Mouse (Mus musculus) T-helper 2 cell (primary cell): ENCODE results near the gene Khsrp.

Experiments used
- in situ Hi-C: fragments of 300-600 bp; cut with MboI, MseI; formaldehyde crosslinking; loops from one replicate; pipeline ENCODE4 v1.15.1; 2025; ENCODE audit warnings: high pct_unique_total_duplicates

The Khsrp gene

GRCm38 (mm10) chr17:57031661-57032420 lies 519 bp upstream of the Khsrp start:
- in situ Hi-C loops = loop anchor here (5.0 kb wide), 1 partner anchor 35 kb away; the partner anchor contains the start of gene Alkbh7

DNA sequence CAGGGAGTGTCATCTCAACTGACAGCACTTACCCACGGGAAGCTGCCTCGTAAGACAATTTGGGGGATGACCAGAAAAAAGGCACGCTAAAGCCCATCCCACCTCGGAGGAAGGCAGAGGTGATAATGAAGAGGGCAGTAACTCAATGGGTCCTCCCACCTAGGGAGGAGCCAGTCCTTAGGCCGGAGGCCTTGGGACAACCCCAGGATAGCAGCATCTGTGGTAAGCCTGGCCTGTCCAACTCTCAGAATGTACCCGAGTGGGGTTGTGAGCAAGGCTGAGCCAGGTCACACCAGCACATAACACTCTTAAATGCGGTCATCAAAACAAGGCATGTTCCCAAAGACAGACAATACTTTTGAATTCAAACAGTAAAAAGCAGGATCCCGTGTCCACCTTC lies 1.6 kb downstream of the Khsrp start:
- in situ Hi-C loops = loop anchor here (5.0 kb wide), 1 partner anchor 32 kb away; the partner anchor contains the start of gene Alkbh7

GRCm38 (mm10) chr17:57027471-57027870 lies 3.9 kb downstream of the Khsrp start:
- in situ Hi-C loops = no loop called here

- in situ Hi-C loops = no loop called here
These were observed 10.4 kb downstream of the Khsrp start for GRCm38 (mm10) chr17:57020960-57021359.

GRCm38 (mm10) chr17:57019693-57020092 lies 11.6 kb downstream of the Khsrp start:
- in situ Hi-C loops = no loop called here

DNA sequence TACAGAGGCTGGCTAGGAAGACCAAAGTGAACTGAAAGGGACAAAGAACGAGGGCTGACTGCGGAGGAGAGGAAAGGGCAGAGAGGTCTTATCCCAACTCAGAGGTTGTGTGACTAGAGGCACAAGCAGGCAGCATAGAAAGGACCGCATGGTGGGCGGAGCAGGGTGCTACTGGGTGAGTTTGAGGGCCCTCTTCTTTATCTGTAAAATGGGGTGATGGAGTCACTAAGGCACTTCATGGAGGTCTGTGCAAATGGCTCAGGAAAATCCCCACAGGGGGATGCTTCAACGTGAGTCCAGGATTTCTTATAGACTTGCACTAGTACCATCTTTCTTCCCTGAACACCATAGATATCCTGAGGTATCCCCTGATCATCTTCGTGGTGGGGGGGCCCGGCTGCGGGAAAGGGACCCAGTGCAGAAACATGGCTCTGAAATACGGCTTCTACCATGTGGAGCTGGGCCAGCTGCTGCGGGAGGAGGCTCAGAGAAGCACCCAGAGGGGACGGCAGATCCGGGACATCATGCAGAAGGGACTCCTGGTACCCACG lies 19.0 kb downstream of the Khsrp start:
- in situ Hi-C loops = no loop called here

DNA sequence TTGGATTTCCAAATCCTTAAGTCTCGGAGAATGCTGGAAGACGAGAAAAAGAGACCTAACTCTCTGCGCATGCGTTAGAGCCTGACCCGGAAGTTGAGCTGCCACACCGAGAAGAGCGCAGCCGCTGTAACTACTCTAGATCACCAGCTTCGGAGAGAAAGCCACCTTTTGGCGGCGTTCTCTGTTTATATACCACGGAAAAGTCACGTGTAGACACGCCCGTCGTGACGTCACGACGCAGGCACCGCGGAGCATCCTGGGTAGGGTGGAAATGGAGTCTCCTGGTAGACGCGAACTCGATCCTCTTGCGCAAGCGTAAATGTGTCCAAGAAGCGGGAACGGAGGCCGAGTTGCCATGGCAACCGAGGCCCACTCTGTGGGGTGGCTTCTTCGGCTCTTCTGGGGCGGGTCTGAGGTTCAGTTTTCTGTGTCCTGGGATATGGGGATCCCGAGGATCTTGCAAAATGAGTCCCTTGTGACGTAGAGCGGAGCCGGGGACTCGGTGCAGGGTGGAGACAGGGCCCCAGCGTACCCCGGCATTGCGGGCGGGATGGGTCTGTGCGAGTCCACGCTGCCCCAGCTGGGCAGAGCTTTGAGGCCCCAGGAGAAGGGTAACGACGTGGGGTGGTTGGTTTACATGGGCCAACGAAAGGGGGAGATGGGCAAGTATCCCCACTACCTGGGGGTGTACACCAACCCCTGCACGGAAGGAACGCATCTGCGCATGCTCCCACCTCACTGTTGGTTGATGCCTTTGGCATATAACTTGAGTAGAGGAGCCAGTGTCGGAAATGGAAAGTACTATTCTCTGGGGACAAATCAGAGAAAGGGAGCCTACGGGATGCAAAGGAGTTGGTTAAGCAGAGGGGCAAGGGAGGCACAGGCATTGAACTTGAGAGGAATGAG lies 19.8 kb downstream of the Khsrp start, which contains the start of the genes Gtf2f1 and Gm17949:
Gtf2f1 (minus strand) TSS at position 53 of the 906 bp plus-strand sequence.
Gm17949 (plus strand) TSS at position 234 of the 906 bp plus-strand sequence.
- in situ Hi-C loops = no loop called here

- in situ Hi-C loops = no loop called here
These were observed 20.4 kb downstream of the Khsrp start for GRCm38 (mm10) chr17:57010911-57011235.

DNA sequence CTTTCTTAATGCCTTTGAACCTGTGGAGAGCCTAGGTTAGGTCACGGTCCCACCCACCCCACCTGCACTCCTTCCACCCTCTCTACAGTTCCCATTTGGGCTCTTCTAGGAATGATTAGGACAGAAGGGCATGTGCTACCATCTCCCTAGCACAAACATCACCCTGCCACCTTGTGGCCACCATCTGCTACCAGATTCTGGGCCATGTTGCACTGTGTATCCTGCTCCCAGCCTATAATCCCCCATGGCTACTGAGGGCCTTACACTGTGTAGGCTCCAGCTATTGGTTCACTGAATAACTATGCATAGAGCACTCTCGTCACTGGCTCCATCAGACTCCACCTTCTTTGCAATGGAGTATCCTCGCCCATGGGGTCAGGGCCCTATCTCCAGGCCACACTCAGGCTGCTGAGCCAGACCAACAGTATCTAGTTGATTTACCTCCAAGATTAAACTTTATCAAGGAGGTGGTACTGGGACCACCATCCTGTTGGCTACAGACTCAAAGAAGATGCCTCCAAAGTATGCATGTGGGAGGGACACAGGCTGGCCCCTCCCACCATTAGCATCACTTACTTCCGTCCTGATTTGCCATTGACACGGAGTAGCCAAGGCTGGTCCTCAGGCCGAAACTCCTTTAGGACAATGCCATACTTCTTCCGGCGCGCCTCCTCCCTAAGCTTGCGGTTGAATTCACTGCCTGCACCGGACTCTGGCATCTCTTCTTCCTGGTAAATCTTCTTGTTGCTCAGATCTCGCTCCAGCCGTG lies 24.0 kb downstream of the Khsrp start:
- in situ Hi-C loops = no loop called here

DNA sequence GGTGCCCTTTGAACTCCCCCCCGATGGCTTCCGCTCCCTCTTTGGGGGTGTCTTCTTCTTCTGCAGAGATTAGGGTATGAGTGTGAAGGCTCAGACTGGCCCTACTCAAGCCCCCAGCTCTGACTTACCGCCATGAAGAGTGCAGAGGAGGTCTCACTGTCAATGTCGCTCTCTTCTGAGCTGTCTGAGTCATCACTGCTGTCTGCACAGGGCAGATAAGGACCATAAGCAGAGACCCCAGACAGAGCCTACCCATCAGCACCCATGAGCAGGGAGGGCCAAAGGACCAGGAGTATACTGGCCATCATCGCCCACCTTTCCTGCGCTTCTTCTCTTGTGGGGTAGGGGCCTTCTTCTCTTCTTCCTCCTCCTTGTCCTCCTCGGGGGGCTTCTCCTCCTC lies 27.3 kb downstream of the Khsrp start:
- in situ Hi-C loops = no loop called here

DNA sequence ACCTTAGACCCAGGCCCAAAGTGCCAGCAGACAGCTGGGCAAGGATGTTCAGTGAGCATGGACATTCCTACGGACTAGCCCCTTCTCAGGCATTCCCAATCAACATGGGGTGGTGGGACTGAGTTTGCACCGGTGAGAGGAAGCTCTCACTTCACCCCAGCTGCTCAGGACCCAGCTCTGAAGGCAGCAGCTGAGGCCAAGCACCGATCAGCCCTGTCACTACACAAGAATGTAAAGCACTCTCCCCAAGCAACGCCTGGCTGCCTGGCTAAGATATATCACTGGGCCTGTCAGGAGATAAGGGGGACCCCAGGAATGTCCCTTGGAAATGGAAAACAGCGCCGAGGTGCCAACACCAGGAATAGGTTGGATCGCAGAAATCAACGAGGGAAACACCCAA lies 30.1 kb downstream of the Khsrp start:
- in situ Hi-C loops = no loop called here

DNA sequence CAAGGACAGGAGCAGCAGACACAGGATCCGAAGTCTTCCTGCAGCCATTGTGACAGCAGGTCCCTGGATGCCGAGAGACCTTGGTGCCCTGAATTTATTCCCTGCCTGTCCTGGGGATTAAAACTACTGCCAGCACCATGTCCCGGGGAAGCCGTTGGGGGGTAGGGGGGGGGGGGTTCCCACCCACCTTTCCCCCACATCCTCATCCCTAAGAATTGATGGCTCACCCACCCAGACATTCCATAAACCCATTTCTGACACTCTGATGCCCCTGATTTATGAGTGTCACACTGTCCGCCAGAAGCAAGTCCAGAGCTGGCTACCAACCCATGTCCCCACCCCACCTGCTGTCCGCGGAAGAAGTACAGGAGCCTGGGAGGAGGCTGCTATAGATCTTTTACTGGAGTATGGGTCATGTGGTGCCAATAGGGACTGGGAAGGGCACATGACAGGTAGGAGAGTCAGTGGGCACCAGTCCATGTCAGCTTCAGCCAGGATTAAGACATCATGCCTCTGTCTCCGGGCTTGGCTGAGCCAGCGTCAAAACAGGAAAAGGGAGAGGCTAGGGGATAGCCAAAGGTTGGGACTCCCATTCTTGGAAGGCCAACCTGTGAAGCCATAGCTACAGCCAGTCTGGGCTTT lies 31.2 kb downstream of the Khsrp start, which contains the start of gene Pspn:
Pspn (minus strand) TSS at position 51 of the 642 bp plus-strand sequence.
- in situ Hi-C loops = loop anchor here (5.0 kb wide), 2 partner anchors 32 to 332 kb away; partner anchors contain the start of gene Khsrp

- in situ Hi-C loops = loop anchor here (5.0 kb wide), 2 partner anchors 33 to 333 kb away; partner anchors contain the start of gene Khsrp
These were observed 31.9 kb downstream of the Khsrp start for GRCm38 (mm10) chr17:56999414-56999813.

DNA sequence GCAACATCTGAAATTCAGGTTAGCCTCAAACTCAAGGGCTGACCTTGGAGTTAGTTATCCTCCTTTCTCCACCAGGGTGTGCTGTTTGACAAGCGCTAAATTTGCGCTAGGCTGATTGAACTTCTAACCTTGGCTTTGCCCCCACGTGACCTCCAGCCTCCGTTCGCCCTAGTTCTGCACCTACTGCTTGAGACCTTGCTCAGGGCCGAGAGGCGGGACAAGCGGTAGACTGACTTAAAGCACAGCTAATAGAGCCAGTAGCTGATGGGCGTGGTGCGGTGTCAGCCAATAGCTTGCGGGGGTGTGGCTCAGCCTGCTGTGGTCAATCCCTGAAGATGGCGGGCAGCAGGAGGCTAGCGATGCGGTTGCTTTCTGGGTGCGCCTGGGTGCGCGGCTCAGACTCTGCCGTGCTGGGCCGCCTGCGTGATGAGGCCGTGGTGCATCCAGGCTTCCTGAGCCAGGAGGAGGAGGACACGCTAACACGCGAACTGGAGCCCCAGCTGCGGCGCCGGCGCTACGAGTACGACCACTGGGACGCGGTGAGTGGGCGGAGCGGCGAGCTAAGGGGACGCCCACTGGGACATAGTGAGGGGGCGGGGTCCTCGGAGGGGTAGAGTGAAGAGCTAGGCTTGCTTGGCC lies 34.2 kb downstream of the Khsrp start, which contains the start of gene Alkbh7:
Alkbh7 (plus strand) TSS at position 311 of the 639 bp plus-strand sequence.
- in situ Hi-C loops = loop anchor here (5.0 kb wide), 2 partner anchors 35 to 335 kb away; partner anchors contain the start of gene Khsrp

GRCm38 (mm10) chr17:56996506-56996905 lies 34.8 kb downstream of the Khsrp start:
- in situ Hi-C loops = loop anchor here (5.0 kb wide), 2 partner anchors 36 to 336 kb away; partner anchors contain the start of gene Khsrp

- in situ Hi-C loops = loop anchor here (5.0 kb wide), 2 partner anchors 37 to 337 kb away; partner anchors contain the start of gene Khsrp
These were observed 36.3 kb downstream of the Khsrp start for GRCm38 (mm10) chr17:56995046-56995445.

- in situ Hi-C loops = no loop called here
These were observed 40.4 kb downstream of the Khsrp start for GRCm38 (mm10) chr17:56990966-56991365.

GRCm38 (mm10) chr17:56990115-56990746 lies 41.1 kb downstream of the Khsrp start, which contains the start of gene Clpp:
Clpp (plus strand) TSS chr17:56990305.
- in situ Hi-C loops = no loop called here

DNA sequence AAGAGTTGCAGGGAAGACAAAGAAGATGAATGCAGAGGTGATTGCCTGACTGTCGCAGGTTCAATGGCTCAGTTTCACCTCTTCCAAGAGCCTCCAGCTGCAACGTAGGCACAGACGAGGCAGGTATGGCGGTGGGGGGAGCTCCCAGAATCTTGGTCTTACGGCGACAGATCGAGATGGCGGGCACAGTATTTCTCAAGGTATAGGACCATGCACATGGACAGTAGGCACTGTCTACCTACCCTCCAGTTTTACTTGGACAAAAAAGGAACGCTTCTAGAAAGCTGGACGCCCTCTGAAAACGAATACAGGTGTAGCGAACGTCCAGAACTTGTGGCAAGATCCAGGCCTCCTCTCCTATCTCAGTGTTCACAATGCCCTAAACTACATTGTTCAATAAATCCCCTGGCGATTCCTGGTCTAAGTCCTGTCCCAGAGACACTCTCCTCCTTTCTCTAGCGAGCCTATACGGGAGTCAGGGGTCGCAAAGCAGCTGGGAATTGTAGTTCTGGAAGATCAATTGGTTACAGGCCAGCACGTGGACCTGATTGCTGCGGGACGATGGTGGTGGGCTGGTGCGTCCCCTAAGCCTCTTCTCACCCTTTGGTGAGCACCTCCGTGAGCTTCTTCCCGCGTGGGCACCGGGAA lies 41.7 kb downstream of the Khsrp start:
- in situ Hi-C loops = no loop called here
